Mouse (Mus musculus): ENCODE measurements at regions not wholly inside any gene's neighbourhood (a gene's known extent, or its start where the extent isn't known, plus 50 kb on each side); places are given as distances from the start of the nearest gene placed in this dataset.
A peak's percentile ranks its signal among the peaks of the same experiment; 100 is the strongest.

- no peak for DNase-seq
Observed at GRCm38 (mm10) chr11:30372924-30373323, 98.7 kb downstream of the 4930505A04Rik start.

GRCm38 (mm10) chr11:30371963-30372362 lies 99.7 kb downstream of the 4930505A04Rik start:
- DNase-seq, result no peak

GRCm38 (mm10) chr11:30369601-30370240 lies 101.7 kb upstream of the Sptbn1 start:
- no peak for DNase-seq

GRCm38 (mm10) chr11:30367373-30368225 lies 99.6 kb upstream of the Sptbn1 start:
- DNase-seq, result peak; percentile 77

GRCm38 (mm10) chr11:30366491-30366890 lies 98.5 kb upstream of the Sptbn1 start:
- no peak for DNase-seq

GRCm38 (mm10) chr11:30364993-30365392 lies 97.0 kb upstream of the Sptbn1 start:
- DNase-seq, result no peak

GRCm38 (mm10) chr11:30364591-30364990 lies 96.6 kb upstream of the Sptbn1 start:
- no peak for DNase-seq

- no peak for DNase-seq
Observed at GRCm38 (mm10) chr11:30358196-30358595, 90.2 kb upstream of the Sptbn1 start.

- no peak for DNase-seq
Observed at GRCm38 (mm10) chr11:30355356-30355755, 87.4 kb upstream of the Sptbn1 start.

GRCm38 (mm10) chr11:30326371-30326770 lies 58.4 kb upstream of the Sptbn1 start:
- no peak for DNase-seq

All from layer of hippocampus, adult 9-11 months (tissue).